Mouse (Mus musculus): ENCODE data around the gene Sidt1. TPM values are rescaled to one million over a fixed set of nuclear protein-coding genes. Genes with fewer than 3 reads are reported as not detected.

The Sidt1 gene
- total RNA-seq, 2 experiments from 2014 or later: 0.09 to 0.34 TPM

- DNase-seq: no peak
Observed at GRCm38 (mm10) chr16:44249985-44250384, 83.0 kb downstream of the Sidt1 start.

- DNase-seq: no peak
Observed at GRCm38 (mm10) chr16:44243323-44243722, 89.7 kb downstream of the Sidt1 start.

- DNase-seq: peak; percentile 69
Observed at GRCm38 (mm10) chr16:44242633-44243032, 90.4 kb downstream of the Sidt1 start.

GRCm38 (mm10) chr16:44240406-44240805 lies 92.6 kb downstream of the Sidt1 start:
- no peak for DNase-seq

GRCm38 (mm10) chr16:44238835-44239263 lies 94.1 kb downstream of the Sidt1 start:
- peak; percentile 50 for DNase-seq

GRCm38 (mm10) chr16:44237836-44238235 lies 95.2 kb downstream of the Sidt1 start:
- DNase-seq: no peak

- DNase-seq: no peak
Observed at GRCm38 (mm10) chr16:44233019-44233418, 100.0 kb downstream of the Sidt1 start.

GRCm38 (mm10) chr16:44226706-44227291 lies 106.2 kb downstream of the Sidt1 start:
- no peak for DNase-seq

GRCm38 (mm10) chr16:44221463-44221862 lies 111.5 kb downstream of the Sidt1 start:
- DNase-seq: no peak

- no peak for DNase-seq
Observed at GRCm38 (mm10) chr16:44216417-44216816, 116.6 kb downstream of the Sidt1 start.

GRCm38 (mm10) chr16:44215513-44215912 lies 117.5 kb downstream of the Sidt1 start:
- DNase-seq: peak; percentile 31

- DNase-seq: no peak
Observed at GRCm38 (mm10) chr16:44212703-44213102, 120.3 kb downstream of the Sidt1 start.

GRCm38 (mm10) chr16:44211054-44211414 lies 122.0 kb downstream of the Sidt1 start:
- no peak for DNase-seq

GRCm38 (mm10) chr16:44210156-44211053 lies 122.6 kb downstream of the Sidt1 start:
- no peak for DNase-seq

- DNase-seq: no peak
Observed at GRCm38 (mm10) chr16:44205973-44206372, 127.0 kb downstream of the Sidt1 start.

- DNase-seq: no peak
Observed at GRCm38 (mm10) chr16:44204331-44204730, 128.7 kb downstream of the Sidt1 start.

- no peak for DNase-seq
Observed at GRCm38 (mm10) chr16:44200146-44200545, 132.8 kb downstream of the Sidt1 start.

GRCm38 (mm10) chr16:44199066-44199703 lies 133.8 kb downstream of the Sidt1 start:
- no peak for DNase-seq

- DNase-seq: no peak
Observed at GRCm38 (mm10) chr16:44190968-44191367, 142.0 kb downstream of the Sidt1 start.

Measured in gastrocnemius, postnatal 10 days (tissue).